Mouse (Mus musculus): ENCODE measurements around the gene Psen2.

DNA sequence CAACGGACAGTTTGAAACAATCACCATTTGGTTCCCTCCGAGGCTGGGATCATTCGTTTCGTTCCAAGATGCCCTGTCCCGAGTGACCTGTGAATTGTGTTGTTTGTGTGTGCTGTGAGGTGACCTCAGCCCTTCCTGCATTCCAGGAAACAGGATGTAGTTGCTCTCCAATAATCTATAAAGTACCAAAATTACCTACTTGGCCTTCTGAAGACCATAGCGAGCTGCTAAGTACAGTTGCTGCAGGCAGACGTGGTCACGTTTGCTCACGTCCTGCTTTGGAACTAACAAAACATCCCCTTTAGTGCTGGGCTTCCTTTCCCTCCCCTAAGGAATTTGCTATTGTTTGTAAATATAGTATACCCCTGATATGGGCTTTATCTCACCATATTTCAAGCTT, 14.3 kb upstream of the Psen2 start:
- TF ChIP-seq MAX (IDR thresholded peaks at IDR 0.05) (no peak), USF1 (IDR thresholded peaks at IDR 0.05; ENCODE audit: low read depth) (no peak), CTCF (IDR thresholded peaks at IDR 0.05; ENCODE audit: control insufficient read depth, insufficient read depth, insufficient read length) (no peak)
